Mouse (Mus musculus): ENCODE measurements around the gene Timeless.
"Not testable (repeated sequence)": the region's sequence is repeated elsewhere in the genome, so short reads cannot be mapped to it uniquely, and the experiment has no call there.

Timeless gene

GRCm38 (mm10) chr10:128231697-128232419 lies at the start of gene Timeless:
TSS of gene Timeless (plus strand) at chr10:128232065.
- peak; percentile 66 for DNase-seq (ENCODE audit: low spot score)

- DNase-seq (ENCODE audit: low spot score): no peak
Observed at GRCm38 (mm10) chr10:128184296-128184695, 47.6 kb upstream of the Timeless start.

GRCm38 (mm10) chr10:128185277-128185940 lies 46.5 kb upstream of the Timeless start:
- DNase-seq (ENCODE audit: low spot score): no peak

- peak; percentile 37 for DNase-seq (ENCODE audit: low spot score)
Observed at GRCm38 (mm10) chr10:128185959-128186358, 45.9 kb upstream of the Timeless start.

- no peak for DNase-seq (ENCODE audit: low spot score)
Observed at GRCm38 (mm10) chr10:128187181-128187605, 44.7 kb upstream of the Timeless start.

- DNase-seq (ENCODE audit: low spot score): peak; percentile 70
Observed at GRCm38 (mm10) chr10:128188242-128188877, 43.5 kb upstream of the Timeless start.

- no peak for DNase-seq (ENCODE audit: low spot score)
Observed at GRCm38 (mm10) chr10:128191472-128191871, 40.4 kb upstream of the Timeless start.

- not testable (repeated sequence) for DNase-seq (ENCODE audit: low spot score)
Observed at GRCm38 (mm10) chr10:128192030-128192766, 39.7 kb upstream of the Timeless start.

GRCm38 (mm10) chr10:128193113-128193512 lies 38.8 kb upstream of the Timeless start:
- no peak for DNase-seq (ENCODE audit: low spot score)

- DNase-seq (ENCODE audit: low spot score): peak; percentile 97
Observed at GRCm38 (mm10) chr10:128194024-128194550, 37.8 kb upstream of the Timeless start, which contains the start of gene Gls2. TSS of gene Gls2 (plus strand) at chr10:128194457.

- peak; percentile 43 for DNase-seq (ENCODE audit: low spot score)
Observed at GRCm38 (mm10) chr10:128194551-128195461, 37.1 kb upstream of the Timeless start.

GRCm38 (mm10) chr10:128201856-128202255 lies 30.0 kb upstream of the Timeless start:
- DNase-seq (ENCODE audit: low spot score): no peak

GRCm38 (mm10) chr10:128204941-128205340 lies 26.9 kb upstream of the Timeless start:
- no peak for DNase-seq (ENCODE audit: low spot score)

GRCm38 (mm10) chr10:128208326-128208725 lies 23.5 kb upstream of the Timeless start:
- no peak for DNase-seq (ENCODE audit: low spot score)

- no peak for DNase-seq (ENCODE audit: low spot score)
Observed at GRCm38 (mm10) chr10:128209311-128210009, 22.4 kb upstream of the Timeless start.

GRCm38 (mm10) chr10:128210131-128210530 lies 21.7 kb upstream of the Timeless start:
- DNase-seq (ENCODE audit: low spot score): no peak

- no peak for DNase-seq (ENCODE audit: low spot score)
Observed at GRCm38 (mm10) chr10:128210954-128211353, 20.9 kb upstream of the Timeless start.

- DNase-seq (ENCODE audit: low spot score): peak; percentile 82
Observed at GRCm38 (mm10) chr10:128211390-128212108, 20.3 kb upstream of the Timeless start, which contains the start of gene Spryd4. TSS of gene Spryd4 (minus strand) at chr10:128211807.

GRCm38 (mm10) chr10:128212148-128212547 lies 19.7 kb upstream of the Timeless start:
- DNase-seq (ENCODE audit: low spot score): no peak
